Mouse (Mus musculus) liver, adult 2 months (tissue): ENCODE measurements around the gene Iqsec3.

Experiments
- CTCF ChIP-seq: fragments of 200-500 bp; IDR thresholded peaks from 2 replicates; pipeline ENCODE4 v1.5.1; 2011; ENCODE audit warnings: low read depth, low read length, control low read depth
- POLR2A ChIP-seq: fragments of 200-500 bp; IDR thresholded peaks from 2 replicates; pipeline ENCODE4 v1.6.1; 2011; ENCODE audit warnings: low read length, control low read depth; ENCODE audit not compliant: insufficient read depth; ENCODE audit errors: extremely low read depth

GRCm38 (mm10) chr6:121376159-121376558 is 97.3 kb downstream of the Iqsec3 start:
- TF ChIP-seq CTCF = no peak
- TF ChIP-seq POLR2A = no peak
